Comparison of ENCODE assay signal across 8 mouse cellular contexts in the genomic region with DNA sequence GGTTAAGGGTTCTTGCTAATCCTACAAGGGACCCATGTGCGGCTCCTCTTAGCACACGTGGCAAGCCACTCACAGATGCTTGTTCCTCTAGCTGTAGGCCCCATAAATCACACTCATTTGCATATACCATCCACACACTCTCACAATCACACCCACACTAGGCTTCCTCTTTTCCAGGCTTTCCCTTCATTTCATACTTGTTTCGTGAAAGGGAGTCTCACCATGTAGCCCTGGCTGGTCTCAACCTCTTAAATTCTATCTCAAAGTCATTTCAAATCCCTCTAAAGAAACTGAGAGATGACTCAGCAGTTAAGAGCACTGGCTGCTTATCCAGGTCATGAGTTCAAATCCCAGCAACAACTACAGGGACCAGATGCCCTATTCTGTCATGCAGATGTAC. TPM values are rescaled to one million over a fixed set of nuclear protein-coding genes. Genes with fewer than 3 reads are reported as not detected.
DNase-seq lines count a peak whose midpoint lies in the region; ATAC-seq and TF ChIP-seq lines count a peak whose summit lies in the region.

No protein-coding gene starts in this region.

- no peak for DNase-seq in gastrocnemius, adult 2 months
- no peak for DNase-seq in gastrocnemius, postnatal 36 days
- DNase-seq in B cell, adult 2 months: peak; percentile 21 to 24
- DNase-seq in gastrocnemius, postnatal 4 days (ENCODE audit: low spot score in 2 of 2): no peak
- no peak for DNase-seq in urinary bladder, postnatal 36 days (ENCODE audit: low spot score in 2 of 2)
- no peak for DNase-seq in kidney, adult 2 months

- peak overlapping the region; percentile 95; the same call in 1 of the 2 replicates for H3K27ac ChIP-seq in gastrocnemius, adult 2 months
- no peak overlapping the region for H3K27ac ChIP-seq in forebrain, embryonic 13.5 days
- H3K27ac ChIP-seq in liver, embryonic 15.5 days (replicated peaks): peak overlapping the region; percentile 39
- no peak overlapping the region for H3K27ac ChIP-seq in kidney, adult 2 months (ENCODE audit: insufficient read depth, low read depth, low read length)

- no peak for ATAC-seq in forebrain, embryonic 13.5 days
- ATAC-seq in liver, embryonic 15.5 days (ENCODE audit: insufficient read depth): no peak

- intact Hi-C loops in gastrocnemius, adult 2 months (cut with DNase I): loop anchor here (2.0 to 5.0 kb wide), 2 partner anchors 13 to 196 kb away; partner anchors contain the start of gene Pop7
- intact Hi-C loops in gastrocnemius, postnatal 36 days (cut with DNase I): no loop called here

- H3K4me2 ChIP-seq in forebrain, embryonic 13.5 days: peak overlapping the region; percentile 82
- H3K4me2 ChIP-seq in liver, embryonic 15.5 days: peak overlapping the region; percentile 73

- no peaks in the 10 kb centered on the region for H3K27me3 ChIP-seq in forebrain, embryonic 13.5 days
- H3K27me3 ChIP-seq in liver, embryonic 15.5 days: no peaks in the 10 kb centered on the region
- no peaks in the 10 kb centered on the region for H3K27me3 ChIP-seq in kidney, adult 2 months (replicated peaks; ENCODE audit: control insufficient read depth, insufficient read depth, low read length)

- peak overlapping the region; percentile 97 for H3K4me3 ChIP-seq in gastrocnemius, adult 2 months
- H3K4me3 ChIP-seq in forebrain, embryonic 13.5 days: peak overlapping the region; percentile 95
- peak overlapping the region; percentile 98 for H3K4me3 ChIP-seq in liver, embryonic 15.5 days (replicated peaks)
- H3K4me3 ChIP-seq in kidney, adult 2 months (ENCODE audit: insufficient read depth, low read depth, low read length): no peak overlapping the region

- H3K9ac ChIP-seq in forebrain, embryonic 13.5 days: peak overlapping the region; percentile 99
- H3K9ac ChIP-seq in liver, embryonic 15.5 days: peak overlapping the region; percentile 98

- H3K36me3 ChIP-seq in forebrain, embryonic 13.5 days (ENCODE audit: poor library complexity, severe bottlenecking): peaks cover 71% of the 10 kb centered on the region
- peaks cover 66% of the 10 kb centered on the region for H3K36me3 ChIP-seq in liver, embryonic 15.5 days (replicated peaks)
- no peaks in the 10 kb centered on the region; the same call in 1 of the 2 replicates for H3K36me3 ChIP-seq in kidney, adult 2 months (ENCODE audit: control insufficient read depth, insufficient read depth, low read length)

- WGBS in forebrain, embryonic 13.5 days: 69% methylated on average over 3 of the region's 3 CpGs
- 30% methylated on average over 3 of the region's 3 CpGs for WGBS in liver, embryonic 15.5 days (ENCODE audit: insufficient replicate concordance)
- WGBS in kidney, adult 2 months: 46% methylated on average over 3 of the region's 3 CpGs

- TF ChIP-seq POLR2A in kidney, adult 2 months (IDR thresholded peaks at IDR 0.05; ENCODE audit: low read depth, low read length): no peak

- no peak for TF ChIP-seq CTCF in gastrocnemius, adult 2 months (IDR thresholded peaks at IDR 0.05)
- TF ChIP-seq CTCF in kidney, adult 2 months (conservative IDR thresholded peaks at IDR 0.05; ENCODE audit: insufficient read depth, insufficient read length, low read depth, low read length): no peak

- no peaks in the 10 kb centered on the region; the same call in 1 of the 2 replicates for H3K9me3 ChIP-seq in forebrain, embryonic 13.5 days (replicated peaks)
- no peaks in the 10 kb centered on the region for H3K9me3 ChIP-seq in liver, embryonic 15.5 days (replicated peaks)

- peaks cover 45% of the 10 kb centered on the region for H3K4me1 ChIP-seq in forebrain, embryonic 13.5 days
- H3K4me1 ChIP-seq in liver, embryonic 15.5 days (replicated peaks): peaks cover 37% of the 10 kb centered on the region
- peaks cover 9% of the 10 kb centered on the region; the same call in 1 of the 2 replicates for H3K4me1 ChIP-seq in kidney, adult 2 months (ENCODE audit: control insufficient read depth, insufficient read depth, low read length)

RNA-seq across cellular contexts. Expression of gene Srrt, which starts 1.7 kb away (rescaled TPM):
- total RNA-seq in gastrocnemius, adult 2 months (2021): 10 to 100 TPM; 38.7 to 46.2 TPM
- 10 to 100 TPM; 27.7 to 39.8 TPM for total RNA-seq in gastrocnemius, postnatal 36 days (2021)
- 145 and 150 TPM in 2 replicates for polyA plus RNA-seq in forebrain, embryonic 13.5 days (2015; fragmentation: Nextera tagmentation; extraction: Ambion mirVana)
- polyA plus RNA-seq in liver, embryonic 15.5 days (2015; fragmentation: Nextera tagmentation; extraction: Ambion mirVana): 68.0 and 76.9 TPM in 2 replicates
- 100 to 1,000 TPM; 113 to 138 TPM for total RNA-seq in gastrocnemius, postnatal 4 days (2021)
- polyA plus RNA-seq in kidney, adult 2 months (2012; rRNA removed): 83.0 and 86.9 TPM in 2 replicates

RNA-seq across cellular contexts. Expression of gene Trip6, which starts 8.4 kb away (rescaled TPM):
- total RNA-seq in gastrocnemius, adult 2 months (2021): 1 to 10 TPM; 2.1 to 3.1 TPM
- 1 to 10 TPM; 3.7 to 4.1 TPM for total RNA-seq in gastrocnemius, postnatal 36 days (2021)
- polyA plus RNA-seq in forebrain, embryonic 13.5 days (2015; fragmentation: Nextera tagmentation; extraction: Ambion mirVana): 30.8 and 35.3 TPM in 2 replicates
- polyA plus RNA-seq in liver, embryonic 15.5 days (2015; fragmentation: Nextera tagmentation; extraction: Ambion mirVana): 8.2 and 11.2 TPM in 2 replicates
- 10 to 100 TPM; 31.2 to 31.9 TPM for total RNA-seq in gastrocnemius, postnatal 4 days (2021)
- polyA plus RNA-seq in kidney, adult 2 months (2012; rRNA removed): 53.2 and 60.2 TPM in 2 replicates

RNA-seq across cellular contexts. Expression of gene Ufsp1, which starts 11.4 kb away (rescaled TPM):
- 10 to 100 TPM; 14.2 to 15.1 TPM for total RNA-seq in gastrocnemius, adult 2 months (2021)
- 10 to 100 TPM; 17.6 to 25.1 TPM for total RNA-seq in gastrocnemius, postnatal 36 days (2021)
- 7.1 and 7.2 TPM in 2 replicates for polyA plus RNA-seq in forebrain, embryonic 13.5 days (2015; fragmentation: Nextera tagmentation; extraction: Ambion mirVana)
- polyA plus RNA-seq in liver, embryonic 15.5 days (2015; fragmentation: Nextera tagmentation; extraction: Ambion mirVana): 7.4 and 9.6 TPM in 2 replicates
- 10 to 100 TPM; 47.7 to 51.2 TPM for total RNA-seq in gastrocnemius, postnatal 4 days (2021)
- polyA plus RNA-seq in kidney, adult 2 months (2012; rRNA removed): 17.3 and 18.4 TPM in 2 replicates

RNA-seq across cellular contexts. Expression of gene Ache, which starts 18.5 kb away (rescaled TPM):
- 10 to 100 TPM; 13.7 to 17.9 TPM for total RNA-seq in gastrocnemius, adult 2 months (2021)
- total RNA-seq in gastrocnemius, postnatal 36 days (2021): 10 to 100 TPM; 25.2 to 41.2 TPM
- 2.7 and 4.1 TPM in 2 replicates for polyA plus RNA-seq in forebrain, embryonic 13.5 days (2015; fragmentation: Nextera tagmentation; extraction: Ambion mirVana)
- 17.2 and 20.7 TPM in 2 replicates for polyA plus RNA-seq in liver, embryonic 15.5 days (2015; fragmentation: Nextera tagmentation; extraction: Ambion mirVana)
- 10 to 100 TPM; 68.5 to 78.9 TPM for total RNA-seq in gastrocnemius, postnatal 4 days (2021)
- 4.7 and 5.1 TPM in 2 replicates for polyA plus RNA-seq in kidney, adult 2 months (2012; rRNA removed)

RNA-seq across cellular contexts. Expression of gene Slc12a9, which starts 27.6 kb away (rescaled TPM):
- total RNA-seq in gastrocnemius, adult 2 months (2021): 1 to 10 TPM; 2.0 to 2.4 TPM
- total RNA-seq in gastrocnemius, postnatal 36 days (2021): 1 to 10 TPM; 2.4 to 2.5 TPM
- polyA plus RNA-seq in forebrain, embryonic 13.5 days (2015; fragmentation: Nextera tagmentation; extraction: Ambion mirVana): 14.4 and 16.9 TPM in 2 replicates
- 3.2 and 3.8 TPM in 2 replicates for polyA plus RNA-seq in liver, embryonic 15.5 days (2015; fragmentation: Nextera tagmentation; extraction: Ambion mirVana)
- 10 to 100 TPM in 1 of 2 experiments, 1 to 10 TPM in 1; 8.2 to 10.3 TPM for total RNA-seq in gastrocnemius, postnatal 4 days (2021)
- 21.6 and 25.9 TPM in 2 replicates for polyA plus RNA-seq in kidney, adult 2 months (2012; rRNA removed)

Comparison
In these comparisons a context has a peak if more than half of its experiments do, and no peak if none do; other contexts are left out.
1. RNA of gene Trip6, which starts 8.4 kb away (total RNA-seq): 31.2 to 31.9 TPM in gastrocnemius, postnatal 4 days; 3.7 to 4.1 TPM in gastrocnemius, postnatal 36 days and 2.1 to 3.1 TPM in gastrocnemius, adult 2 months; every median in the first group is over 4 times any median in the second.
2. DNase-seq: peak in B cell, adult 2 months (2 of 2); none in gastrocnemius, adult 2 months (single experiment), gastrocnemius, postnatal 36 days (0 of 2), gastrocnemius, postnatal 4 days (0 of 2), urinary bladder, postnatal 36 days (0 of 2) and kidney, adult 2 months (single experiment).
3. H3K27ac ChIP-seq: peak in gastrocnemius, adult 2 months (single experiment) and liver, embryonic 15.5 days (single experiment); none in forebrain, embryonic 13.5 days (single experiment) and kidney, adult 2 months (single experiment).